Mouse (Mus musculus): ENCODE results near the gene BC037034. TPM values are rescaled to one million over a fixed set of nuclear protein-coding genes. Genes with fewer than 3 reads are reported as not detected.

The BC037034 gene
- 5.5 and 6.1 TPM in 2 replicates for polyA plus RNA-seq (2015; fragmentation: Nextera tagmentation; extraction: Ambion mirVana)

DNA sequence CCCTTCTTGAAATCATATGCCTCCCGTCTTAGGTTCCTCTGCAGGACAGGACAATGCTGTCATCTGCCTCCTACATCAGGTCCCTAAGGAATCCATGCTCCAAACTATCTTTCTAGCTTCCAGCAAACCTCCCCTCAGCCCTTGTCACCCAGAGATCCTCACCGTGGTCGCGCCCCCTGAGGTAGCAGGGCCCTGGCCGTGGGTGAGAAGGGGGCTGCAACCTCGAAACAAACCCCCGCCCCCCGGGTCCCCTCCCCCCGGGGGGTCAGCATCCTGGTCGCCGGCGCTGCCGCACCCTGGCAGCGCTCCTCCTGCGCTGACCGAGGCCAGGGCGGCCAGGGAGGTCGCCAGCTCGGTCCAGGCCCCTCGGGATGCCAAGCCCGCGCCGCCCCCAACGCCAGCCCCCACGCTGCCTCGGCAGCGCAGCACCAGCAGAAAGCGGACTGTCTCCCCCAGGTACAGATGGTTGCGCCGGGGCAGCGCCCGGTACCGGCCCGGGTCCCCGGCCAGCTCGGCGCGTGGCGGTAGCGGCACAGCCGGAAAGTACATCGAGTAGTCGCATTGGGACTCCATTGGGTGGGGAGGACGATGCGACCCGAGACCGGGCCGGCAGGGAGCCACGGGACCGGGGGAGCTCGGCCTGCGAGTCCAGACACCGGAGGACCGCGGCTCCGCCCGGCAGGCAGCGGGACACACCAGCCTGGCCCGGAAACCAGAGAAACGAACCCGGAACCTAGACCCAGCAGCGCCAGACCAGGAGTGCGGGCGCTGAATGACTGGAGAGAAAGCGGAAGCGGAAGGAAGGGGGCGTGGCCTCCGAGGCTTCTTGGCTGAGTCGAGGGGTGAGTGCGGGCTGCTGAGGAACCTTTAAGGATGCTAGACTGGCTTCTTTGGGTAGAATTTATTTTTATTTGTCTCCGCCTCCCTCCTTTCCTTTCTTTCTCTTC is at the start of gene BC037034:
TSS of gene BC037034 (minus strand) at position 774 of the 947 bp plus-strand sequence.
- under 1% methylated on average over 69 of the region's 71 CpGs for WGBS
- H3K4me2 ChIP-seq, result peak within 1 kb of the TSS; percentile 77
- H3K9ac ChIP-seq, result peak within 1 kb of the TSS; percentile 78
- H3K4me1 ChIP-seq, result peaks cover 20% of the 10 kb centered on the region
- H3K36me3 ChIP-seq, result peaks cover 20% of the 10 kb centered on the region; the same call in 1 of the 2 replicates
- peak within 1 kb of the TSS; percentile 79 for H3K27ac ChIP-seq
- ATAC-seq (ENCODE audit: insufficient read depth, low FRiP score, low read depth), result peak; percentile 80
- H3K4me3 ChIP-seq (replicated peaks), result peak within 1 kb of the TSS; percentile 78
- no peaks in the 10 kb centered on the region for H3K9me3 ChIP-seq
- no peaks in the 10 kb centered on the region for H3K27me3 ChIP-seq (replicated peaks)

DNA sequence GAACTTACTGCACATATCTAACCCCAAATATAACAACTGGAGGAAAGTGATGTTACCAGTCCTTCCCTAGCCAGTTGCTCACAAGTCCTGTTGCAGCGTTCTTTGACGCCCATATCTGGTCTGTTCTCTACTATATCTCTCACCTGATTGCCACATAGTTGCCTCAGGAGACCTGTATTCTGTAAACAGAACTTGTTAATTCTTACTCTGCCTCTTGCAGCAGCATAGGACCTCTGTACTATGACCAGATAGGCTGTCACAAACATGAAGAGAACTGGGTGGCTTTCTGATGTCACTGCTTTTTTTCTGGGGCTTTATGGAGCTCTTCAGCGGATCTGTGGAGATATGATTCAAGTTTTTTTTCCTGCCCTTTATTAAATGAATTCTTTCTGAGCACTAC is 49.0 kb upstream of the BC037034 start:
- no peak overlapping the region for H3K9ac ChIP-seq
- 81% methylated on average over 3 of the region's 3 CpGs for WGBS
- no peaks in the 10 kb centered on the region for H3K27me3 ChIP-seq (replicated peaks)
- no peak for ATAC-seq (ENCODE audit: insufficient read depth, low FRiP score, low read depth)
- no peak overlapping the region for H3K4me2 ChIP-seq
- H3K27ac ChIP-seq, result no peak overlapping the region
- H3K4me3 ChIP-seq (replicated peaks), result no peak overlapping the region
- H3K4me1 ChIP-seq, result no peaks in the 10 kb centered on the region
- H3K9me3 ChIP-seq, result no peaks in the 10 kb centered on the region
- H3K36me3 ChIP-seq, result no peaks in the 10 kb centered on the region

DNA sequence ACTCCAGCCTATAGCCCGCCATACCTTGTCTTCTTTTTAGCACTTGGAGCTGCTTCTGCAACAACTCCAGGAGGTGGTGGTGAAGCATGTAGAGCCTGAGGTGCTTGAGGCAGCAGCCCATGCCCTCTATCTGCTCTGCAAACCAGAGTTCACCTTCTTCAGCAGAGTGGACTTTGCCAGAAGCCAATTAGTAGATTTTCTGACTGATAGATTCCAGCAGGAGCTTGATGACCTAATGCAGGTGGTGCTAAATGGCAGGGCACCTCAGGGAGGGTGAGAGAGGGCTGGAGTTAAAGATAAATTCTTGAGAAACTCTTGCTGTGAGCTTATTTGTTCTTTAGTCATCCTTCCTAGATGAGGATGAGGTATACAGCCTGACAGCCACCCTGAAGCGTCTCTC is 35.8 kb upstream of the BC037034 start:
- WGBS, result 78% methylated on average over 2 of the region's 2 CpGs

DNA sequence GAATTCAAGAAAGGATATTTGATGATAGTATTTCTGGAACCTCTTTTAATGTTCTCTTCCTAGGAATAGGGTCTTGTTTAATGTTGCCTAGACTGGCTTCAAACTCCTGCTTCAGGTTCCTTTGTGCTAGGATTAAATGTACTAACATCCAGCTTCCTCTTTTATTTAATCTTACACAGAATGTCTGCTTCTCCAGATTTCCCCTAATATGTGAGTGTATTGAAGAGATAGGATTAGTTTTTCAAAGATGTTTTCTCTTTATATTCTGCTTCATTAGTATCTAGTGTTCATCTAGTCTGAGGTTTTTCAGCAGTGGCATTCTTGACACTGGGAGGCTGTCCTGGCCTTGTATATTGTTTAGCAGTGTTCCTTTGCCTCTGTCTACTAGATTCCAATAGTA is 30.3 kb upstream of the BC037034 start:
- no peak overlapping the region for H3K27ac ChIP-seq
- no peaks in the 10 kb centered on the region for H3K27me3 ChIP-seq (replicated peaks)
- H3K36me3 ChIP-seq, result no peaks in the 10 kb centered on the region
- no peaks in the 10 kb centered on the region for H3K4me1 ChIP-seq
- no peak overlapping the region for H3K4me3 ChIP-seq (replicated peaks)
- H3K9ac ChIP-seq, result no peak overlapping the region
- no peak overlapping the region for H3K4me2 ChIP-seq
- H3K9me3 ChIP-seq, result no peaks in the 10 kb centered on the region
- ATAC-seq (ENCODE audit: insufficient read depth, low FRiP score, low read depth), result no peak

More for the DNA sequence above, 35.8 kb upstream of the BC037034 start:
- ATAC-seq (ENCODE audit: insufficient read depth, low FRiP score, low read depth), result no peak
- no peaks in the 10 kb centered on the region for H3K9me3 ChIP-seq
- H3K27ac ChIP-seq, result no peak overlapping the region
- no peak overlapping the region for H3K4me2 ChIP-seq
- H3K27me3 ChIP-seq (replicated peaks), result no peaks in the 10 kb centered on the region
- H3K4me3 ChIP-seq (replicated peaks), result no peak overlapping the region
- H3K36me3 ChIP-seq, result no peaks in the 10 kb centered on the region
- H3K4me1 ChIP-seq, result no peaks in the 10 kb centered on the region
- H3K9ac ChIP-seq, result no peak overlapping the region

DNA sequence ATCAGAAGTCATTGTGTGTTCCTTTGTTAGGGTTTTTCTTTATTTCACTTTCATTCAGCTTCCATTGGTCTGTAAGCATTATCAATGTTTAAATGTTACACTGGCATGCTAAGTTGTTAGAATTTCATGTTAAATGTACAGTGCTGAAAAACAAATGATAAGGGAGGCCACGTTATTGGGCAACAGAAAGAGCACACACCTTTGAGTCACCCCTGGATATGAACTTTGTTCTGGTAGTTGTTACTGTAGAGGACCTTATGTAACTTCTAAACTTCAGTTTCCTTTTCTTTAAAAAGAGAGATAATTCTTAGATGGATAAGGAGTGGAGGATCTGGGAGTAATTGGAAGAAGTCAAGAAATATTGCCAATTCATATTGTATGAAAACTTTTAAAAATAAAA is 27.8 kb upstream of the BC037034 start:
- Histone ChIP-seq H3K36me3 (no peaks in the 10 kb centered on the region), H3K4me2 (no peak overlapping the region), H3K4me3 (replicated peaks) (no peak overlapping the region), H3K4me1 (no peaks in the 10 kb centered on the region), H3K27ac (no peak overlapping the region), H3K9ac (no peak overlapping the region), H3K9me3 (no peaks in the 10 kb centered on the region), H3K27me3 (replicated peaks) (no peaks in the 10 kb centered on the region)
- WGBS, result 69% methylated on average over 1 of the region's 1 CpGs
- no peak for ATAC-seq (ENCODE audit: insufficient read depth, low FRiP score, low read depth)

DNA sequence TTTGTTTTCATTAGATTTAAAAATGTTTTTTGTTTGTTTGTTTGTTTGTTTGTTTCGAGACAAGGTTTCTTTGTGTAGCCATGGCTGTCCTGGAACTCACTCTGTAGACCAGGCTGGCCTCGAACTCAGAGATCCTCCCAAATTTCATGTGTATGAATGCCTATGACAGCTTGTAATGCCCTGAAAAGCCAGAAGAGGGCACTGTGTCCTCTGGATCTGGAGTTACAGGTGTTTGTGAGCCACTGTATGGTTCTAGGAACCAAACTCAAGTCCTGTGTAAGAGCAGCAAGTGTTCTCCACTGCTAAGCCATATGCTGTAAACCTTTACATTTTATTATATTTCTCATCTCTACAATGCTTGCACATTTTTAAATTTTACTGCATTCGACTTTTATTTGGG is 24.0 kb upstream of the BC037034 start:
- Histone ChIP-seq H3K27me3 (replicated peaks) (no peaks in the 10 kb centered on the region), H3K36me3 (no peaks in the 10 kb centered on the region), H3K27ac (no peak overlapping the region), H3K4me1 (no peaks in the 10 kb centered on the region), H3K4me3 (replicated peaks) (no peak overlapping the region), H3K9ac (no peak overlapping the region), H3K9me3 (no peaks in the 10 kb centered on the region), H3K4me2 (no peak overlapping the region)
- no peak for ATAC-seq (ENCODE audit: insufficient read depth, low FRiP score, low read depth)
- 70% methylated on average over 3 of the region's 3 CpGs for WGBS

DNA sequence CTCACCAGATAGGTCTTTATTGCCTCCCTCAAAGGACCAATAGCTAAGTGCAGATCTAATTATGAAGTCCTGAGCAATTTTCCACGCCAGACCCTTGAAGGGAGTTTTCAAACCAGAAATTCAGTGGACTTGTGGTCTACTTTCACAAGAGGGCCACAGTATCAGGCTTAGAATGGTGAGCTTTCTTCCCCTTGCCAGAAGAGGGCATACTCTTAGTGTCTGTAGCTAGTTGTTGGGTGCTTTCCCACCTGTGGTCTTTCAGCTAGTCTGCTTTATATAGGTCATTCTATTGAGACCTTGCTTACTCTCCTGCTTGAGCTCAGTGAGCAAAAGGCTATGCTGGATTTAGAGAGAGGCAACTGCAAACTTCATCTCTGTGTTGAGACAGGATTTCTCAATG is 19.7 kb upstream of the BC037034 start:
- 61% methylated on average over 1 of the region's 1 CpGs for WGBS
- no peaks in the 10 kb centered on the region for H3K9me3 ChIP-seq
- no peaks in the 10 kb centered on the region for H3K36me3 ChIP-seq
- H3K9ac ChIP-seq, result no peak overlapping the region
- H3K27ac ChIP-seq, result no peak overlapping the region
- H3K4me1 ChIP-seq, result peaks cover 11% of the 10 kb centered on the region
- ATAC-seq (ENCODE audit: insufficient read depth, low FRiP score, low read depth), result no peak
- no peak overlapping the region for H3K4me2 ChIP-seq
- H3K27me3 ChIP-seq (replicated peaks), result no peaks in the 10 kb centered on the region
- no peak overlapping the region for H3K4me3 ChIP-seq (replicated peaks)

DNA sequence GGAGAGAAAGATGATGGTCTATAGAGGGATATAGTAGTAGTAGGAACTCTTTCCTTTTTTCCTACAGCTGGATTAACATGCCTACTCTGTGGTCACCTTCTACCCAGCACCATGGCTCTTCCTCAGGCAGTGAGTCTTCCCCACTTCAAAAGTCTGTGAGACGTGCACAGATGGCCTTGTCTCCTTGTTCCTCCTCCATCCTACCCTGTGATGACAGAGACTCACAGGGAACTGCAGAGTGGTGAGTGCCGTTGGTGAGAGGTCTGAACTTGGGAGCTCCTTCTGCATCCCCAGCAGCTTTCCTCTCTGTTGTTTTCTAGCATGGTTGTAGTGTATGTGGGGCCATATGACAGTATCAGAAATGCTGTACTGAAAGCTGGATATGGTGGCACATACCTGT is 18.0 kb upstream of the BC037034 start:
- H3K4me1 ChIP-seq, result peaks cover 13% of the 10 kb centered on the region
- ATAC-seq (ENCODE audit: insufficient read depth, low FRiP score, low read depth), result no peak
- 73% methylated on average over 2 of the region's 2 CpGs for WGBS

DNA sequence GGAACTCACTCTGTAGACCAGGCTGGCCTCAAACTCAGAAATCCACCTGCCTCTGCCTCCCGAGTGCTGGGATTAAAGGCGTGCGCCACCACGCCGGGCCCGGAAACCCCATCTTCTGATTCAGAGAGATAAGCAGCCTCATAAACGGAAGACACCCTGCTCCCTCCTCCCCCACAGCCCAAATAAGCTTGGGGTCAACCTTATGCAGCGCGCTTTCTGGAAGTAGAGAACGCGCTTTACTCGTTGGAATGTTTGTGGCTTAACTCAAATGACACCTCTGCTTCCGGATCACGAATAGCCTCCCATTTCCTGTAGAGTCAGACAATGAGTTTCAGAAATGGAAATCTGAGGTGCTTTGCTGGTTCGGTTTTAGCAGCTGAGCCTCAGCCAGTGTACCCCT is 17.0 kb upstream of the BC037034 start:
- ATAC-seq (ENCODE audit: insufficient read depth, low FRiP score, low read depth), result no peak
- H3K9me3 ChIP-seq, result no peaks in the 10 kb centered on the region
- H3K4me3 ChIP-seq (replicated peaks), result no peak overlapping the region
- H3K27ac ChIP-seq, result no peak overlapping the region
- H3K4me1 ChIP-seq, result peaks cover 18% of the 10 kb centered on the region
- no peak overlapping the region for H3K4me2 ChIP-seq
- H3K36me3 ChIP-seq, result no peaks in the 10 kb centered on the region; the same call in 1 of the 2 replicates
- WGBS, result 91% methylated on average over 15 of the region's 15 CpGs
- H3K27me3 ChIP-seq (replicated peaks), result no peaks in the 10 kb centered on the region
- no peak overlapping the region for H3K9ac ChIP-seq

More for the DNA sequence above, 18.0 kb upstream of the BC037034 start:
- Histone ChIP-seq H3K27me3 (replicated peaks) (no peaks in the 10 kb centered on the region), H3K4me3 (replicated peaks) (no peak overlapping the region), H3K4me2 (no peak overlapping the region), H3K9me3 (no peaks in the 10 kb centered on the region), H3K27ac (no peak overlapping the region), H3K9ac (no peak overlapping the region), H3K36me3 (no peaks in the 10 kb centered on the region; the same call in 1 of the 2 replicates)

DNA sequence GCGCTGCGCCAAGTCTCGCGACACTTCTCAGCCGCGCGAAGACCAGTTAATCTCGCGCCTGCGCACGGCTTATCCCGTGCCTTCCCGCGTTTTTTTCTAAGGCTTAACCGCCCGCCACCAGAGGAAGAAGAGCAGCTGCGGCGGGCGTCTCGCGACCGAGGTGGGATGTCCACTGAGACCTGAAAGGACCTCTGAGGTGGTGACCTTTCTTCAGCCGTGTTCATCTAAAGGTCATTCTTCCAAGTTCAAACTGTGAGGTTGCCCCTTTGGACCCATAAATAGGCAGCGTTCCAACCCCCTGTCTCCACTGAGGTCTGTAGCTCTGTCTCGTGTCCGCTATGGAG is 16.6 kb upstream of the BC037034 start:
- no peaks in the 10 kb centered on the region for H3K9me3 ChIP-seq
- peaks cover 19% of the 10 kb centered on the region for H3K4me1 ChIP-seq
- WGBS, result 17% methylated on average over 26 of the region's 26 CpGs
- H3K27ac ChIP-seq, result no peak overlapping the region
- no peaks in the 10 kb centered on the region; the same call in 1 of the 2 replicates for H3K36me3 ChIP-seq
- peak overlapping the region; percentile 88 for H3K4me2 ChIP-seq
- H3K4me3 ChIP-seq (replicated peaks), result peak overlapping the region; percentile 69
- ATAC-seq (ENCODE audit: insufficient read depth, low FRiP score, low read depth), result no peak
- H3K9ac ChIP-seq, result no peak overlapping the region
- H3K27me3 ChIP-seq (replicated peaks), result no peaks in the 10 kb centered on the region

DNA sequence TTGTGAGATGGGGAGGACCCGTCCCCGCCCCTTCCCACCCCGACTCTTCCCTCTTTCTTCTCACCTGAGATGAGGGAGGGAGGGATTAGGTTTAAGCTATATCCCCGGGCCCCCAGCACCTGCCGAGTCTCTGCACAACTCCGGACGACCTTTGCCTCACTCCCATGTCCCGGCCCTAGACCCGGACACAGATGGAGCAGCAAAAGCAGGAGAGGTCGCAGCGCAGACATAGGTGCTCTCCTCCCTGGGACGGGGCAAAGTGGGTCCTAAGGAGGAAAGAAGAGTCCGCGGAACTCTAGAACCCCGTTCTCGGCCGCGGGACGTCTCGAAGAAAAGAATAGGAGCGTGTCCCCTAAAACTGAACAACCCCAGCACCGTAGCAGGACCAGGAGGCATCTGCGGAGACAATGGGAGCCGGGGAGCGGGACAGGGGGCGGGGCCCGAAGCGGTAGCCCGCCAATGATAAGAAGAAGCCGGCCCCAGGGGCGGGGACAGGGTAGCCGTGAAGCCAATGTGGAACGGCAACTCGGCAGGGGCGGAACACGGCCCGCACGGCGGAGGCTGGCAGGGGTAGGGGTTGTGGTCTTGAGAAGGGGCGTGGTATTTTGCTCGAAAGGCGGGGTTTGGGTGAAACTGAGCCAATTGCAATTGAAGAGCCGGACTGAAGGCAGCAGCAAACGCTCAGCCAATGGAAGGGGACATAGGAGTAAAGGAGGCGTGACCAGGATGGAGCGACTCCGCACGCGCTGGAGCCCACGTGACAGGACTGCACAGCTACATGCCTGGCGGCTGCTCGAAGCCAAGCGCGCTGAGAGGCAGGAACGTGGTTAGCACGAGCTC is 16.0 kb upstream of the BC037034 start, which contains the start of the genes Gm43720, Gpc2 and Stag3:
TSS of gene Gm43720 (minus strand) at position 374 of the 840 bp plus-strand sequence.
TSS of gene Gpc2 (minus strand) at position 421 of the 840 bp plus-strand sequence.
TSS of gene Stag3 (plus strand) at position 656 of the 840 bp plus-strand sequence.
- Histone ChIP-seq H3K4me1 (peaks cover 19% of the 10 kb centered on the region), H3K4me3 (replicated peaks) (peak within 1 kb of the TSS; percentile 69), H3K27ac (0 out of 2 replicates have a peak within 1 kb of the TSS, but pooled peaks have one; percentile 35), H3K9me3 (no peaks in the 10 kb centered on the region), H3K36me3 (no peaks in the 10 kb centered on the region; the same call in 1 of the 2 replicates), H3K9ac (peak within 1 kb of the TSS; percentile 50), H3K4me2 (peak within 1 kb of the TSS; percentile 88), H3K27me3 (replicated peaks) (no peaks in the 10 kb centered on the region)
- under 1% methylated on average over 56 of the region's 56 CpGs for WGBS
- ATAC-seq (ENCODE audit: insufficient read depth, low FRiP score, low read depth), result peak; percentile 98

Measured in stomach, embryonic 15.5 days (tissue).